Mouse (Mus musculus): ENCODE data around the gene Vmn2r24.
"Not testable (repeated sequence)": the region's sequence is repeated elsewhere in the genome, so short reads cannot be mapped to it uniquely, and the experiment has no call there.

Vmn2r24 gene

GRCm38 (mm10) chr6:123778579-123778978 lies at the start of gene Vmn2r24:
Vmn2r24 (plus strand) TSS chr6:123778879.
- DNase-seq (ENCODE audit: low spot score in 2 of 2), result no peak

- DNase-seq (ENCODE audit: low spot score in 2 of 2), result no peak
Measured at GRCm38 (mm10) chr6:123770031-123770430, 8.6 kb upstream of the Vmn2r24 start.

DNA sequence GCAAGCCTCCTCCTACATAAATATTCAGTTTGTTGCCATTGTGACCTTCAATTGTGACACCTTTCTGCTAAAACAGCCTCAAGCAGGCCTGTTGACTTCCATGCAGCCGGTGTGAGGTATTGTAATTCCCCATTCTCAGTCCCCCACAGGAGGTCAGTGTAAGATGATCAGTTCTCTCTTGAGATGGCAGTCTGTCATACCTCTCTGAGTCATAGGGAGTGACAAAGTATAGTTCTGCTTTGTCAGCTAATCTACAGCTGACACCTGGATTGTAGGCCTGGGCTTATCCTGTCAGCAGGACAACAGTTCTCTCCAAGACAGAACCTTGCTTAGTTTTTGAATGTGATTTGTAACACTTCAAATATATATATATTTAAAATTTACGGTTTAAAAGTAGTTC lies 6.2 kb downstream of the Vmn2r24 start:
- DNase-seq (ENCODE audit: low spot score in 2 of 2), result no peak

DNA sequence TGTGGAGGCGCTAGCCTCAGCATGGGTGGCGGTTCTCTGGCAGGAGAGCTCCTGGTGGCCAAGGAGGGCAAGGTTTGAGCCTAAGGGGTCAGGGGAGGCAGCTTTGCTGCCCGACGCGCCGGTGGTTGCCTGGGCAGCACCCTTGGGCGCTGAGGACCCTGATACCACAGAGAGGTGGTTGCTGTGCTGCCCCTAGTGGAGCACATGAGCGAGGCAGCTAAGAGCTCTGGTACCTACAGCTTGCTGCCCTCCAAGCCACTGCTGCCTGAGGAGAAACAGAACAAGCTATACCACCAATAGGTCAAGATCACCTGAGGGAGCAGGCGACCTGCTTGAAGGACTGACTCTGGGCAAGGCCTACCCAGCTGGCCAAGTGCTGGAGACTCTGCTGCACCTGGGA lies 15.1 kb downstream of the Vmn2r24 start:
- no peak for DNase-seq (ENCODE audit: low spot score in 2 of 2)

- not testable (repeated sequence) for DNase-seq (ENCODE audit: low spot score in 2 of 2)
Measured at GRCm38 (mm10) chr6:123810291-123810690, 31.6 kb downstream of the Vmn2r24 start.

DNA sequence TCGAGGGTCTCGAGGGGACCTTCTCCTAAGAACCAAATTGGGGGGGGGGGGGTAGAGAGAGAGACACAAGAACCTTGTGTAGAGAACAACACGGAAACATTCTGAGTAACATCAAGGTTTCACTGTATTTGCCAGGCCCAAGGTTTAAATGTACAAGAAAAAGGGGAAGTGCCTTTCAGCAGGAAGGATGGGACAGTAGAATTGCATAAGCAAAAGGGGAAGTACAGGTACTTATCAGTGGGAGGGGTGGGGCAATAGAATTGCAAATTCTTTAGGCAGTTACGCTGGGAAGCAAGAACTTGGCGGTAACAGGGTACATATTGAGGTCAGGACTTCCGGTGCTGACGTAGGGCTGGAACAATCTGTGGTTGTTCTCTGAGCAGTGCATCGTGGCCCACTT lies 41.3 kb downstream of the Vmn2r24 start:
- DNase-seq (ENCODE audit: low spot score in 2 of 2), result no peak

DNA sequence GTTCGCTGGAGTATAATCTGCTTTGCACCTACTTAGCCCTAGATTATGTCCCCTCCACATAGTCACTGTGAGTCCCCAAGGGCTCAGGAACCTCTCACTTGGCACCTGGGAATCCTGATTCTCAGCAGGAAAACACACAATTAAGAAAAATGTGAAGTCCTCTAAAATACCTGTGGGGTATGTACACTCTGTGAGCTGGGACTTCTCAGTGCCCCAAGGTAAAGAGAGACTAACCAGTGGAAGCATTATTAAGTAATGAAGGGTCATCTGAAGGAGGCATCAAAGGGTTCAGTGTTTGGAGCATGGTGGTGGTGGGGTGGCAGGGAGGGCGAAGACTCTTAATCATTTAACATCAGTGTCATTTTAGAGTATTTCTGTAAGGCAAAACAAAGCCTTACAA lies 74.7 kb downstream of the Vmn2r24 start, which contains the start of gene Vmn2r25:
TSS of gene Vmn2r25 (minus strand) at position 101 of the 400 bp plus-strand sequence.
- DNase-seq (ENCODE audit: low spot score in 2 of 2), result not testable (repeated sequence)

All from urinary bladder, postnatal 4 days (tissue).